Mouse (Mus musculus): ENCODE measurements around the gene Sf3a1.
"Not testable (repeated sequence)": the region's sequence is repeated elsewhere in the genome, so short reads cannot be mapped to it uniquely, and the experiment has no call there.

Sf3a1 gene

DNA sequence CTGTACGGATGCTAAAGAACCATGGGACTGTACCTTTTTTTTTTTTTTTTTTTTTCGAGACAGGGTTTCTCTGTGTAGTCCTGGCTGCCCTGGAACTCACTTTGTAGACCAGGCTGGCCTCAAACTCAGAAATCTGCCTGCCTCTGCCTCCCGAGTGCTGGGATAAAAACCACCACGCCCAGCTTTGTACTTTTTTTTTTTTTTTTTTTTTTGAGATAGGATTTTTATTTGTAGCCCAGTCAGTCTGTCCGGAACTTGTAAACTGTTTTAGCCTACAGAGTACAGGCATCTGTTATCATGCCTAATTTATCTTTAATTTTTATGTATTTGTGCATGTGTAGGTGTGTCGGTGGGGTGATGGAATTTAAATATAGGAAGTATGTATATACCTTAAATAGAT is 25.3 kb downstream of the Sf3a1 start:
- DNase-seq (ENCODE audit: low spot score) = not testable (repeated sequence)

DNA sequence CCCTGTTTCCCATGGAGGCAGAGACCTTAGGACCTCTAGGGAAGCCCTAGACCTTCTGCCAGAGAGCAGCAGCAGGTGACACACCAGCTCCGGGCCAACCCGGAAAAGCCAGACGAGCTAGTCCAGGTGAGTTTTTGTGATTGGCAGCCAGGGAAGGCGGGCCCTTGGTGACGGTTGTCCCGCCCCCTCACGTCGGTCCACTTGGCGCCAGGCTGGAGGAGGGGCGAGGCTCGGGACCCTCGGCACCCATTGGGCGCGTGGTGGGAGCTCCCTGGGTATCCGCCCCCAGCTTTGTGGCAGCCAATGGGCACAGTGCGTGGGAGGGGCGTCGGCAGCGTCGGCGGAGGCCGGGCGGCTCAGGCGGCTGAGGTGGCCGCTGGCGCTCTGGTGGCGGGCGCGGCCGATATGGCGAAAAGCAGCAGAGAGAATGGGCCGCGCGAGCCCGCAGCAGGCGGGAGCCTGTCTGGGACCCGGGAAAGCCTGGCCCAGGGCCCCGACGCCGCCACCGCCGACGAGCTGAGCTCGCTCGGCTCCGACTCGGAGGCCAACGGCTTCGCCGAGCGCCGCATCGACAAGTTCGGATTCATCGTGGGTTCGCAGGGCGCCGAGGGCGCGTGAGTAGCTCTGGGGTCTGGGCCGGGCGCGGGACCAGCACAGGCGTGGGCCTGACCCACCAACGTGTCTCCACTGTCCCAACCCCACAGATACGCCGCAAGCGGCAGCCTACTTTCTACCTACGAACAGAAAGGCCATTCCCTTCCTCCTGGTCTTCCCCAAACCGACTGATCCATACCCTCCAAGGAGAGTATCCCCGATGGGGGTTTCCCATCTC is 26.6 kb downstream of the Sf3a1 start, which contains the start of gene Tbc1d10a:
Gene Tbc1d10a, plus strand, starts transcription at position 304 of the 832 bp plus-strand sequence.
- DNase-seq (ENCODE audit: low spot score) = peak; percentile 95

GRCm38 (mm10) chr11:4187318-4187700 is 27.2 kb downstream of the Sf3a1 start:
- no peak for DNase-seq (ENCODE audit: low spot score)

DNA sequence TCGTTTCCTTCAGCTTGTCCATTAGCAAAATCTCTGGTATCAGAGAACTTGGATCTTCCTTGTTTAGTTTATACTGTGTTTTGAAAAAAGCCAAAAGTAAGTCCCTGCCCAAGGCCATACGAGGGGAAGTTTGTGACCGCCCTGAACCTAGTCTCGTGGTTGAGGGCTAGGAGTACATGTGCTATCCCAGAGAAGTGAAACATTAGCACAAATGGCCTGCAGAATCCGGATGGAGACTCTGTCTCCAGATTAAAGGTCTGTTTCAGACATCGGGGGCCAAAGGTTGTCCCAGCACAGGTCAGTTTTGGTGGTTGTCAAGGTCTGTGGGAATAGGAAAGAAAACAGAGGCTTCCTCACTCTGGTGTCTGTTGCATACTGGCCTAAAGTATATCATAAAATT is 29.0 kb downstream of the Sf3a1 start:
- no peak for DNase-seq (ENCODE audit: low spot score)

- no peak for DNase-seq (ENCODE audit: low spot score)
Measured at GRCm38 (mm10) chr11:4190677-4191076, 30.5 kb downstream of the Sf3a1 start.

- DNase-seq (ENCODE audit: low spot score) = no peak
Measured at GRCm38 (mm10) chr11:4192757-4193156, 32.6 kb downstream of the Sf3a1 start.

GRCm38 (mm10) chr11:4193420-4193819 is 33.3 kb downstream of the Sf3a1 start:
- DNase-seq (ENCODE audit: low spot score) = no peak

DNA sequence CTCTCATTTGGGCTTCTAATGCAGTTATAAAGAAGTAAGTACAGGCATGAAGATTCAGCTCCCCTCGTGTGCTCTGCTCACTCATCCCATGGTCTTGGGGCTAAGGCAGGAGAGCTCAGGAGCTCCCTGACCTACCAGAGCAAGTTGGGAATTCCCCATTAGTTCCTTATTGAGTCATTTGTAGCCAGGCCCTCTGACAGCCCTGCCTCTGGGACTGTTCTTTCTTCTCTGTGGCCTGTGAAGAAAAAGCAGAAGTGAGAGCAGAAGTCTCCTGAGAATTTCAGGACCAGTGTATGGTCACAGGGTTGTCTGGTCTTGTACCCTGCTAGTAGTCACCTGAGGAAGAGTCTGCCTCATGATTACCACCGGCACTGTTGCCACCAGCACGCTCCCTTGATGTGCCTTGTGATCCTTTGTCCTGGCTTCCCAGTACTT is 35.5 kb downstream of the Sf3a1 start:
- DNase-seq (ENCODE audit: low spot score) = no peak

- DNase-seq (ENCODE audit: low spot score) = no peak
Measured at GRCm38 (mm10) chr11:4196636-4197035, 36.5 kb downstream of the Sf3a1 start.

DNA sequence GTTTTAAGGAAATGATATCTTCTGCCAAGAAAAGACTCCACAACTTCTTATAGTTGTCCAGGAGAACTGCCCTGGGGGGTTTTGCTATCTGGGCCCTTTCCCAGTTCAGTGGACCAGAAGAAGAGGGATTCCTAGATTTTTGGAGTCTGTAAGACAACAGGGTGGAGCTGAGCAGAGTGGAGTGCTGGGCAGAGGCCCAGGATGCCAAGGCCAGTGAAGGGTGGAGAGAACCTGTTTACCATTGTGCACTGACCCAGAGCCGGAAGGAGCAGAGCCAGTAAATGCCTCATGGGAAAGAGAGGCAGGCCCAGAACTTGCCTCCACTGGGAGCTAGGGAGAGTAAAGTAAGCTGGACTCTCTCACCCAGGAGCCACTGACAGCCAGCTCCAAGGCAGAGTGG is 37.5 kb downstream of the Sf3a1 start:
- DNase-seq (ENCODE audit: low spot score) = no peak

- DNase-seq (ENCODE audit: low spot score) = no peak
Measured at GRCm38 (mm10) chr11:4201981-4202700, 42.0 kb downstream of the Sf3a1 start.

DNA sequence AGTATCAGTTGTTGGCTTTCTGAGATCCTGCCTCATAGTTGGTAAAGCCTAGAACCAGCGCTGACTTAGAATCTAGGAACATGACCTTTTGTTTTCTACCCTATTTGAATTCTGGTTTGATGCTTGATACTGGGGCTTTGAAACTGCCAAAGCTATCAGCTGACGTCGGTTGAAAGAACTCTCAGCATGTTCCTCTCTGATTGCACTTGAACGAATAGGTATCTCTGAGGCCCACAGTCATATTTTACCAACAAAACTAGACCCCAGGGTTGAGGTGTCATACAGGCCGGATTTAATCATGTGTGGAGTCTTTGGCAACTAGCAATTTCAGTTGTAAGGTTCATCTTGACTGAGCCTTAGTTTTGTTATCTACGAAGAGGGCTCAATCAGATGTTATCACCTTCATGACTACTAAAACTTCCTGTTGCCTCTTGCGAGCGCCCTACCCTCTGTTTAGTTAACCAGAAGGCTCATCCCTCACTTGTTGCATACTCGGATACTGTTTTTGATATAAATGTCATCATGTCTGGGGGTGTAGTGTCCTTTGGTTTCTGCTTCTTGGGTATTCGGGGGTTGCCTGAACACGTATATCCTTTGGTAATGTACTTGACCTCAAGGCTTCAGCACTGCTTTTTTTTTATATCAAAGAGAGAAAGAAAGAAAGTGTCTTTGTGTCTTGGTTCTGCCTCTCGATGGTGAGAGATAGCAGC is 43.0 kb downstream of the Sf3a1 start:
- no peak for DNase-seq (ENCODE audit: low spot score)

DNA sequence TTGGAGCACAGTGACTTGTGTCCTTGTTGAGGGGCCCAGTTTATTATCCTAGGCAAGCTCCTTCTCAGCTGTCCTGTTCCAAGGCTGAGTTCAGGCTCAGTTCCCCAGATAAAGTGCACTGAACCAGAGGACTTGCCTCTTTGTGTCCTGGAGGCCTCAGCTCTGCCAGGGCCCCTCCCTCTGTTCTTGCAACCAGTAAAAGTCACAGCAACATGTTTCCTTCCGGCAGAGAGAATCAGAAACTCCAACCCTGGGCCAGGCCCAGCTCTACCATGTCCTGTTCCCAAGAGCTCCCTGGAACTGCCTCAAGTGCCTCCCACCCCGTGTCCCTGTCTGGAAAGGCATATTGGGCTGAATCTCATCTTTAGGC is 43.5 kb downstream of the Sf3a1 start:
- peak; percentile 34 for DNase-seq (ENCODE audit: low spot score)

DNA sequence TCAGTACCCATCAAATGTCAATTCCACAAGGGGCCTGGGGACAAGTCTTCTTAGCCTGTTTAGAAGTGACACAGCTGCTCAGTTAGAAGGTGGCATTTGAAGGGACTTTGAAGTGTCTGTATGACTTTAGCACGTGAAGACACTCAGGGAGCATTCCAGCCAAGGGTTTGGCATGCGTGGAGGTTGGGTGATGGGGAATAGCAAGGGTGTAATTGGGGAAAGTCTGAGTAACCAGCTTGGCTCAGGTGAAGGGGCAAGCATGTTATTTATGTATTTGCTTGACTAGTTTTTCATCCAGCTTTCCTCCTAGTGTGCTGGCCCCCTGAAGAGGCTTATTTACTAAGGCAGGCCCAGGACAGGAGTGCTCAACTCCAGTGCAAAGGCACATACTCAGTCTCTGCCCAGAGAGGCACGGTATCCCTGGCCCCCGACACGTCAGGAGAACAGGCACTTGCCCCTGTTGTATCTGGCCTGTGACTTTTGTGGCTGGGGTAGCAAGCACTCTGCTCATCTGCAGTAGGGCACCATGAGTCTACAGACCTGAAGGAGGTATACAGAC is 45.0 kb downstream of the Sf3a1 start:
- no peak for DNase-seq (ENCODE audit: low spot score)

DNA sequence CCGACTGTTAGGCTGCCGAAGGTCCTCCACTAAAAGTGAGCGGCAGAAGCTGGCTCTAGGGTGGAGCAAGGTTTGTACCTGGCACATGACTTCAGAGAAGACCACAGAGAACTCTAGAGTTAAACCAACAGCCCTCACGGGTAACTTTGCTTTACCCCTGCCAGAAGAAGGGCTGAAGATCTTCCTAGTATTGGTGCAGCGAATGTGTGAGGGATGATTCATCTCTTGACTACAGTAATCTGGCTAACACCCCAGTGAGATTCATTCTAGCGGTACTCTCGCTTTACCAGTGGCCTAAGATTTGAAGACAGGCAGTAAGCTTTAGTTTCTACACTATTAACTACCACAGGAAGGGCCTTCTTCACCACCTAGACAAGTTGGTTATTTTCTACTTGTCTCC is 45.8 kb downstream of the Sf3a1 start:
- no peak for DNase-seq (ENCODE audit: low spot score)

GRCm38 (mm10) chr11:4206563-4206962 is 46.4 kb downstream of the Sf3a1 start:
- DNase-seq (ENCODE audit: low spot score) = no peak

- no peak for DNase-seq (ENCODE audit: low spot score)
Measured at GRCm38 (mm10) chr11:4207655-4208054, 47.5 kb downstream of the Sf3a1 start.

- no peak for DNase-seq (ENCODE audit: low spot score)
Measured at GRCm38 (mm10) chr11:4209556-4209955, 49.4 kb downstream of the Sf3a1 start.

- no peak for DNase-seq (ENCODE audit: low spot score)
Measured at GRCm38 (mm10) chr11:4210786-4211185, 50.6 kb downstream of the Sf3a1 start.

GRCm38 (mm10) chr11:4213107-4213506 is 53.0 kb downstream of the Sf3a1 start:
- no peak for DNase-seq (ENCODE audit: low spot score)

DNA sequence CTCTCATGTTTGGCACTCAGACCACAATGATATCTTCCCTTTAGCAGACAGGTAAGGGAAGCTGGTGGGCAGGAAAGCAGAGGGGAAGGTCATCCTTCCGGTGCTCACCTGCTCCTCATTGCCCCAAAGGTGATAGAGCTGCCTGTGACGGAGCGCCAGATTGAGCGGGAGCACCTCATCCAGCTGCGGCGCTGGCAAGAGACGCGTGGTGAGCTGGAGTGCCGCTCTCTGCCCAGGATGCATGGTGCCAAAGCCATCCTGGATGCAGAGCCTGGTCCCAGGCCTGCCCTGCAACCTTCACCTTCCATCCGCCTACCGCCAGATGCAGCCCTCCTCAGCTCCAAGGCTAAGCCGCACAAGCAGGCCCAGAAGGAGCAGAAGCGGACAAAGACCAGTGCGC is 54.4 kb downstream of the Sf3a1 start:
- DNase-seq (ENCODE audit: low spot score) = no peak

DNA sequence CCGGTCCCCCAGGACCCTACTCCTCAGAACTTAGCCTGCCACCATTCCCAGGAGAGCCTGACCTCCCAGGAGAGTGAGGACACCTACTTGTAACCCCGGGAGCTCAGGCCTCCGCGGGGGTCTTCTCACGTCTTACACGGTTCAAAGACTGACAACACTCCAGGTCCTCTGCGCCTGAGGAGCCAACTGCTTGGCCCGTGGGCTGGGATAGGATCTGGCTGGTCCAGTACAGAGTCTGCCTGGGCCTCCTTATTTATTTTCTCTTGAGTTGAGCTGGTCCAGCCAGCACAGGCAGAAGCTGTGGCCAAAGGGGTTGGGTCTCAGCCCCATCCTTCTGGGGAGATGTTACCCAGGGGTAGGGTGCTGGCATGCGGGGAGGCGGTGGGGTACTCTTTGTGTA is 54.9 kb downstream of the Sf3a1 start:
- DNase-seq (ENCODE audit: low spot score) = no peak
